Mouse (Mus musculus): Measurements from ENCODE around the gene Trim26. TPM values are rescaled to one million over a fixed set of nuclear protein-coding genes. Genes with fewer than 3 reads are reported as not detected.

Gene Trim26
- polyA plus RNA-seq, 1 experiment from 2014 or later, result 39.9 TPM

DNA sequence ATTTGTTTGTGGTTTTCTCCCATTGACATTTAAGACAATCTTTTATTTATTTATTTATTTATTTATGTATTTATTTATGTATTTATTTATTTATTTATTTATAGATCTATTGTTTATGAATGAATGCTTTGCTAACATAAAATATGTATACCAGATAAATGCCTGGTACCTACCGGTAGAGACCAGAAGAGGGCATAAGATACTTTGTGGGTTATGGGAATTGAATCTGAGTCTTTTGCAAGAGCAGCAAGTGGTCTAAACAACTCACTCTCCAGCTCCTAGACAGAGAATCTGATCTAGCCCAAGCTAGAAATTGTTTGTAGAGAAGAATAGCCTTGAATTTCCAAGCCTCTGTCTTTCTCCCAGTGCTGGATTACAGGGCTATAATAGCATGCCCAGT lies 63.8 kb downstream of the Trim26 start:
- 35% methylated on average over 1 of the region's 1 CpGs for WGBS
- Histone ChIP-seq H3K4me2 (ENCODE audit: low read depth, low read length) (no peak overlapping the region), H3K4me3 (replicated peaks; ENCODE audit: low read length) (no peak overlapping the region), H3K36me3 (ENCODE audit: control insufficient read depth, insufficient read depth, low read length) (no peaks in the 10 kb centered on the region), H3K27ac (ENCODE audit: low read length) (no peak overlapping the region), H3K27me3 (ENCODE audit: control insufficient read depth, insufficient read depth, low read length) (no peaks in the 10 kb centered on the region), H3K9me3 (replicated peaks; ENCODE audit: control insufficient read depth, low read length) (no peaks in the 10 kb centered on the region), H3K9ac (ENCODE audit: low read length) (no peak overlapping the region), H3K4me1 (ENCODE audit: control insufficient read depth, insufficient read depth, low read length) (no peaks in the 10 kb centered on the region)
- no peak for ATAC-seq (ENCODE audit: insufficient read depth, low FRiP score)

DNA sequence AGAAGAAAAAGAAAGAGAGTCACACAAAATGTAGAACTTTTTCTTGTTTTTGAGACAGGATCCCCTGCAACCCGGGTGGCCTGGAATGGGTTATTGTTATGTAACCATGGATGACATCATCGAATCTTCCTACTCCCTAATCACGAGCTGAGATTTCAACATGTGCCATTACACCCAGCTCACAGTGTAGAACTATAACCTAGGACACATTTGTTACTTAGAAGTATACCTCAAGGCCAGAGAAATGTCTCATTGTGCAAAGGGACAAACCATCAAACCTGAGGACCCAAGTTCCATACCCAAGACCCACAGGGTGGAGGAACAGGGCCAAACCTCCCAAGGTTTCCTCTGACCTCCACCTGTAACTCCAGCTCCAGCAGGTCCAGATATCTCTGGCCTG lies 66.7 kb downstream of the Trim26 start:
- H3K4me3 ChIP-seq (replicated peaks; ENCODE audit: low read length), result no peak overlapping the region
- 63% methylated on average over 3 of the region's 3 CpGs for WGBS
- no peaks in the 10 kb centered on the region for H3K27me3 ChIP-seq (ENCODE audit: control insufficient read depth, insufficient read depth, low read length)
- no peak overlapping the region for H3K27ac ChIP-seq (ENCODE audit: low read length)
- no peak for ATAC-seq (ENCODE audit: insufficient read depth, low FRiP score)
- H3K36me3 ChIP-seq (ENCODE audit: control insufficient read depth, insufficient read depth, low read length), result no peaks in the 10 kb centered on the region
- H3K4me1 ChIP-seq (ENCODE audit: control insufficient read depth, insufficient read depth, low read length), result no peaks in the 10 kb centered on the region
- no peak overlapping the region for H3K9ac ChIP-seq (ENCODE audit: low read length)
- no peaks in the 10 kb centered on the region for H3K9me3 ChIP-seq (replicated peaks; ENCODE audit: control insufficient read depth, low read length)
- no peak overlapping the region for H3K4me2 ChIP-seq (ENCODE audit: low read depth, low read length)

DNA sequence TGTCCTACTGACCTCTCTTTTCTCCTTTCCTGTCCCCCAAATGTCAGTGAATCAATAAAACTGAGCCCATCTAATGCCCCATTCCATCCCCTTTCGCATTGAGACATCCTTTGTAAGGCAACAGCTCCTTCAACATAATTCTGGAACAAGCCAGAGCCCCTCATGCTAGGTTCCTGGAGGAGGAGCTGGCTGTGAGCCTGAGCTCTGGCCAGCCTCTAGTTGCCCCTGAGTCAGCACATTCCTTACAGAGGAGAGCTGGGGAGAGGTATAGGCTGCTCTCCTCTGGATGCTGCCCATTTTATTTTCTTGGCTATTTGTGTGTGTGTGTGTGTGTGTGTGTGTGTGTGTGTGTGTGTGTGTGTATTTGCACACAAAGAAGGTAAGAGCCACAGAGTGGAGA lies 71.3 kb downstream of the Trim26 start:
- Histone ChIP-seq H3K36me3 (ENCODE audit: control insufficient read depth, insufficient read depth, low read length) (no peaks in the 10 kb centered on the region), H3K4me2 (ENCODE audit: low read depth, low read length) (no peak overlapping the region), H3K27ac (ENCODE audit: low read length) (no peak overlapping the region), H3K4me3 (replicated peaks; ENCODE audit: low read length) (no peak overlapping the region), H3K4me1 (ENCODE audit: control insufficient read depth, insufficient read depth, low read length) (no peaks in the 10 kb centered on the region), H3K9ac (ENCODE audit: low read length) (no peak overlapping the region), H3K27me3 (ENCODE audit: control insufficient read depth, insufficient read depth, low read length) (no peaks in the 10 kb centered on the region), H3K9me3 (replicated peaks; ENCODE audit: control insufficient read depth, low read length) (no peaks in the 10 kb centered on the region)
- 46% methylated on average over 1 of the region's 1 CpGs for WGBS
- no peak for ATAC-seq (ENCODE audit: insufficient read depth, low FRiP score)

Other genes with a start within 250 kb of the Trim26 start
- not detected in 2 replicates for gene H2-M9, start 194.5 kb upstream of the Trim26 start, polyA plus RNA-seq (2015; fragmentation: Nextera tagmentation; extraction: Ambion mirVana)
- gene H2-M1, start 164.9 kb upstream of the Trim26 start, polyA plus RNA-seq (2015; fragmentation: Nextera tagmentation; extraction: Ambion mirVana), result not detected in 2 replicates
- not detected in 2 replicates for gene H2-M10.5, start 64.2 kb upstream of the Trim26 start, polyA plus RNA-seq (2015; fragmentation: Nextera tagmentation; extraction: Ambion mirVana)
- gene H2-M10.6, start 25.0 kb upstream of the Trim26 start, polyA plus RNA-seq (2015; fragmentation: Nextera tagmentation; extraction: Ambion mirVana), result not detected in 2 replicates
- gene Trim15, start 30.1 kb downstream of the Trim26 start, polyA plus RNA-seq (2015; fragmentation: Nextera tagmentation; extraction: Ambion mirVana), result 0.83 and 1.2 TPM in 2 replicates
- 12.0 and 12.4 TPM in 2 replicates for gene Trim10, start 32.4 kb downstream of the Trim26 start, polyA plus RNA-seq (2015; fragmentation: Nextera tagmentation; extraction: Ambion mirVana)
- gene Trim40, start 53.0 kb downstream of the Trim26 start, polyA plus RNA-seq (2015; fragmentation: Nextera tagmentation; extraction: Ambion mirVana), result 0.08 and 0.10 TPM in 2 replicates
- gene Trim31, start 61.0 kb downstream of the Trim26 start, polyA plus RNA-seq (2015; fragmentation: Nextera tagmentation; extraction: Ambion mirVana), result 5.3 and 6.3 TPM in 2 replicates
- gene Rnf39, start 105.8 kb downstream of the Trim26 start, polyA plus RNA-seq (2015; fragmentation: Nextera tagmentation; extraction: Ambion mirVana), result 3.4 and 5.9 TPM in 2 replicates
- gene Ppp1r11, start 114.6 kb downstream of the Trim26 start, polyA plus RNA-seq (2015; fragmentation: Nextera tagmentation; extraction: Ambion mirVana), result 97.4 and 109 TPM in 2 replicates
- gene Znrd1, start 121.4 kb downstream of the Trim26 start, polyA plus RNA-seq (2015; fragmentation: Nextera tagmentation; extraction: Ambion mirVana), result 70.3 and 79.7 TPM in 2 replicates
- 4.2 and 5.6 TPM in 2 replicates for gene Znrd1as, start 121.5 kb downstream of the Trim26 start, polyA plus RNA-seq (2015; fragmentation: Nextera tagmentation; extraction: Ambion mirVana)
- gene 2410137M14Rik, start 144.1 kb downstream of the Trim26 start, polyA plus RNA-seq (2015; fragmentation: Nextera tagmentation; extraction: Ambion mirVana), result not detected in 2 replicates
- 0.35 and 0.43 TPM in 2 replicates for gene H2-M5, start 152.4 kb downstream of the Trim26 start, polyA plus RNA-seq (2015; fragmentation: Nextera tagmentation; extraction: Ambion mirVana)
- 40.9 and 50.3 TPM in 2 replicates for gene Zfp57, start 164.0 kb downstream of the Trim26 start, polyA plus RNA-seq (2015; fragmentation: Nextera tagmentation; extraction: Ambion mirVana)
- gene Mog, start 186.3 kb downstream of the Trim26 start, polyA plus RNA-seq (2015; fragmentation: Nextera tagmentation; extraction: Ambion mirVana), result 0.21 TPM in 1 of 2 replicates, not detected in the other
- gene Gabbr1, start 208.8 kb downstream of the Trim26 start, polyA plus RNA-seq (2015; fragmentation: Nextera tagmentation; extraction: Ambion mirVana), result 7.2 and 7.5 TPM in 2 replicates

Data from stomach, embryonic 16.5 days (tissue).